Mouse (Mus musculus) heart, postnatal 0 days (tissue): Measurements from ENCODE around the gene Grik5.

Experiments
- CTCF ChIP-seq: IDR thresholded peaks from 2 replicates; pipeline ENCODE4 v1.5.1; 2016; ENCODE audit warnings: antibody characterized with exemption, control low read depth, low read depth
- EP300 ChIP-seq: IDR thresholded peaks from 2 replicates; pipeline ENCODE4 v1.6.1; 2016; ENCODE audit warnings: antibody characterized with exemption, low read depth

DNA sequence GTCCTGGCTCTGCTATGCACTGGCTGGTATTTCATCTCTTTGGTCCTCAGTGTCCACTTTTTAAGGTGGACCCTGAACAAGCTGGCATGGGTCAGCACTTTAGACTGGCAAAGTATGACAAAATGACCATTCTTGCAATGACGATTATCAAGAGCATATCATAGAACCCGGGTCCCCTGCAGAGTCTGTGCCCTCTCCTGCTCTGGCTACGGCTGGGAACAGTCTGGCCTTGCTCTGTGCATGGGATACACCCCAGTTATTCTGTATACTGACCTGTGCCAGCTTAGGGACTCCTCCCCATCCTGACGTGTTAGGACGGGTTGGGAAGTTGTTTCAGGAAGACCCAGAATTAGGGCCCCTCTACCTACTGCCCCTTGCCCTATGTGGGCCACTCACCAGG lies 14.3 kb downstream of the Grik5 start:
- TF ChIP-seq CTCF (no peak), EP300 (no peak)
